Mouse (Mus musculus) embryonic facial prominence, embryonic 14.5 days (tissue): Measurements from ENCODE around the gene Cers6. TPM values are rescaled to one million over a fixed set of nuclear protein-coding genes. Genes with fewer than 3 reads are reported as not detected.

Experiments
- ATAC-seq: fragments of 200-750 bp; cut with Nextera tagmentation; 2 replicates; pipeline ENCODE4 v1.8.0; 2017; ENCODE audit warnings: low read depth, moderate number of reproducible peaks, moderate TSS enrichment
- DNase-seq: peaks from one replicate; pipeline ENCODE4 v3.0.0-alpha.2; 2015; ENCODE audit warnings: low spot score
- H3K27ac ChIP-seq: fragments of 300-500 bp; sonication (generic); replicated peaks from 2 replicates; pipeline ENCODE4 v1.5.1; 2014; ENCODE audit warnings: low read depth, mild to moderate bottlenecking, low read length, moderate library complexity
- H3K27me3 ChIP-seq: fragments of 300-500 bp; sonication (generic); replicated peaks from 2 replicates; pipeline ENCODE4 v1.6.1; 2014; ENCODE audit warnings: low read length; ENCODE audit not compliant: control insufficient read depth, insufficient read depth
- H3K36me3 ChIP-seq: fragments of 300-500 bp; sonication (generic); 2 replicates; pipeline ENCODE4 v1.6.1; 2014; ENCODE audit warnings: low read length, mixed read lengths; ENCODE audit not compliant: control insufficient read depth, insufficient read depth
- H3K4me1 ChIP-seq: fragments of 300-500 bp; sonication (generic); 2 replicates; pipeline ENCODE4 v1.6.1; 2014; ENCODE audit warnings: antibody characterized with exemption, low read length; ENCODE audit not compliant: control insufficient read depth, insufficient read depth
- H3K4me2 ChIP-seq: fragments of 300-500 bp; sonication (generic); 2 replicates; pipeline ENCODE4 v1.6.1; 2014; ENCODE audit warnings: low read depth, mild to moderate bottlenecking, low read length, moderate library complexity, mixed read lengths
- H3K4me3 ChIP-seq: fragments of 300-500 bp; sonication (generic); 2 replicates; pipeline ENCODE4 v1.5.1; 2014; ENCODE audit warnings: low read depth, mild to moderate bottlenecking, low read length
- H3K9ac ChIP-seq: fragments of 300-500 bp; sonication (generic); 2 replicates; pipeline ENCODE4 v1.6.1; 2014; ENCODE audit warnings: low read depth, mild to moderate bottlenecking, low read length, moderate library complexity, mixed read lengths
- H3K9me3 ChIP-seq: fragments of 300-500 bp; sonication (generic); 2 replicates; pipeline ENCODE4 v1.6.1; 2016; ENCODE audit warnings: low read length; ENCODE audit not compliant: control insufficient read depth
- WGBS: fragments of 180-500 bp; shearing (Covaris S2); extraction: QIAGEN DNeasy Blood & Tissue Kit; methylation state at CpG from one replicate; pipeline ENCODE4 v1.1.7; 2014; 5-methylcytosine and 5-hydroxymethylcytosine counted together
- polyA plus RNA-seq: library from polyadenylated mRNA; unstranded; fragments of >200 nt; fragmentation: Nextera tagmentation; extraction: Ambion mirVana; gene quantifications from 2 replicates; pipeline ENCODE4 v1.2.1, GENCODE M21; 2014

The Cers6 gene
- polyA plus RNA-seq, 1 experiment from 2014 or later, result 24.3 TPM

GRCm38 (mm10) chr2:69015172-69015724, 154.0 kb downstream of the Cers6 start:
- Histone ChIP-seq H3K9me3 (no peaks in the 10 kb centered on the region), H3K4me1 (peaks cover 3% of the 10 kb centered on the region; the same call in 1 of the 2 replicates), H3K27ac (no peak overlapping the region), H3K36me3 (no peaks in the 10 kb centered on the region), H3K4me2 (no peak overlapping the region), H3K4me3 (no peak overlapping the region), H3K9ac (no peak overlapping the region), H3K27me3 (no peaks in the 10 kb centered on the region)
- DNase-seq (no peak), ATAC-seq (no peak)
- WGBS, result 82% methylated on average over 9 of the region's 9 CpGs

GRCm38 (mm10) chr2:69015822-69016221, 154.6 kb downstream of the Cers6 start:
- no peak for ATAC-seq
- Histone ChIP-seq H3K4me1 (peaks cover 3% of the 10 kb centered on the region; the same call in 1 of the 2 replicates), H3K9ac (no peak overlapping the region), H3K36me3 (no peaks in the 10 kb centered on the region), H3K9me3 (no peaks in the 10 kb centered on the region), H3K4me2 (no peak overlapping the region), H3K4me3 (no peak overlapping the region), H3K27ac (no peak overlapping the region), H3K27me3 (no peaks in the 10 kb centered on the region)
- no peak for DNase-seq
- WGBS, result 81% methylated on average over 5 of the region's 5 CpGs

- Histone ChIP-seq H3K9ac (no peak overlapping the region), H3K36me3 (no peaks in the 10 kb centered on the region), H3K4me2 (no peak overlapping the region), H3K4me3 (no peak overlapping the region), H3K9me3 (no peaks in the 10 kb centered on the region), H3K27me3 (no peaks in the 10 kb centered on the region), H3K27ac (no peak overlapping the region), H3K4me1 (peaks cover 5% of the 10 kb centered on the region; the same call in 1 of the 2 replicates)
- no peak for ATAC-seq
- no peak for DNase-seq
- WGBS, result 87% methylated on average over 13 of the region's 13 CpGs
These were observed 157.9 kb downstream of the Cers6 start for GRCm38 (mm10) chr2:69019026-69019565.

- H3K9ac ChIP-seq, result no peak overlapping the region
- ATAC-seq, result no peak
- no peak overlapping the region for H3K4me2 ChIP-seq
- H3K27me3 ChIP-seq, result no peaks in the 10 kb centered on the region
- no peak for DNase-seq
- H3K27ac ChIP-seq, result no peak overlapping the region
- H3K4me1 ChIP-seq, result peaks cover 9% of the 10 kb centered on the region; the same call in 1 of the 2 replicates
- no peaks in the 10 kb centered on the region for H3K36me3 ChIP-seq
- no peaks in the 10 kb centered on the region for H3K9me3 ChIP-seq
- WGBS, result 70% methylated on average over 6 of the region's 6 CpGs
- H3K4me3 ChIP-seq, result no peak overlapping the region
These were observed 158.7 kb downstream of the Cers6 start for GRCm38 (mm10) chr2:69019821-69020489.

- no peak overlapping the region for H3K4me3 ChIP-seq
- H3K9me3 ChIP-seq, result no peaks in the 10 kb centered on the region
- no peak overlapping the region for H3K27ac ChIP-seq
- DNase-seq (no peak), ATAC-seq (no peak)
- 77% methylated on average over 4 of the region's 4 CpGs for WGBS
- H3K36me3 ChIP-seq, result no peaks in the 10 kb centered on the region
- H3K4me1 ChIP-seq, result peaks cover 9% of the 10 kb centered on the region; the same call in 1 of the 2 replicates
- no peak overlapping the region for H3K9ac ChIP-seq
- H3K4me2 ChIP-seq, result no peak overlapping the region
- no peaks in the 10 kb centered on the region for H3K27me3 ChIP-seq
These were observed 159.5 kb downstream of the Cers6 start for GRCm38 (mm10) chr2:69020636-69021310.

GRCm38 (mm10) chr2:69021516-69021915, 160.3 kb downstream of the Cers6 start:
- no peak overlapping the region for H3K9ac ChIP-seq
- 22% methylated on average over 4 of the region's 4 CpGs for WGBS

GRCm38 (mm10) chr2:69024856-69025255, 163.6 kb downstream of the Cers6 start:
- H3K36me3 ChIP-seq, result peaks cover 5% of the 10 kb centered on the region; the same call in 1 of the 2 replicates

More at GRCm38 (mm10) chr2:69021516-69021915, 160.3 kb downstream of the Cers6 start:
- Histone ChIP-seq H3K27me3 (no peaks in the 10 kb centered on the region), H3K9me3 (no peaks in the 10 kb centered on the region), H3K4me2 (no peak overlapping the region), H3K4me1 (peaks cover 9% of the 10 kb centered on the region; the same call in 1 of the 2 replicates), H3K27ac (no peak overlapping the region; the same call in 1 of the 2 replicates), H3K4me3 (no peak overlapping the region), H3K36me3 (no peaks in the 10 kb centered on the region)
- no peak for ATAC-seq
- DNase-seq, result no peak

GRCm38 (mm10) chr2:69032562-69032961, 171.3 kb downstream of the Cers6 start:
- no peak overlapping the region for H3K9ac ChIP-seq
- H3K4me1 ChIP-seq, result no peaks in the 10 kb centered on the region
- no peak overlapping the region for H3K27ac ChIP-seq
- WGBS, result 46% methylated on average over 2 of the region's 2 CpGs
- DNase-seq (no peak), ATAC-seq (no peak)
- no peaks in the 10 kb centered on the region for H3K9me3 ChIP-seq
- H3K4me3 ChIP-seq, result no peak overlapping the region
- H3K27me3 ChIP-seq, result no peaks in the 10 kb centered on the region
- H3K4me2 ChIP-seq, result no peak overlapping the region
- peaks cover 5% of the 10 kb centered on the region; the same call in 1 of the 2 replicates for H3K36me3 ChIP-seq

More at GRCm38 (mm10) chr2:69024856-69025255, 163.6 kb downstream of the Cers6 start:
- Histone ChIP-seq H3K4me3 (no peak overlapping the region), H3K27ac (no peak overlapping the region), H3K4me2 (no peak overlapping the region), H3K27me3 (no peaks in the 10 kb centered on the region), H3K9ac (no peak overlapping the region), H3K9me3 (no peaks in the 10 kb centered on the region), H3K4me1 (peaks cover 9% of the 10 kb centered on the region; the same call in 1 of the 2 replicates)
- WGBS, result 82% methylated on average over 2 of the region's 2 CpGs
- DNase-seq, result no peak
- no peak for ATAC-seq
